Mouse (Mus musculus) heart, embryonic 16.5 days (tissue): ENCODE data around the gene Runx1. TPM values are rescaled to one million over a fixed set of nuclear protein-coding genes. Genes with fewer than 3 reads are reported as not detected.

Experiments used
- ATAC-seq: fragments of 200-750 bp; cut with Nextera tagmentation; replicated peaks from 2 replicates; pipeline ENCODE4 v1.8.0; 2017; ENCODE audit warnings: moderate number of reproducible peaks; ENCODE audit not compliant: insufficient read depth, low FRiP score; ENCODE audit errors: extremely low read depth
- H3K27ac ChIP-seq: fragments of 300-500 bp; sonication (generic); 2 replicates; pipeline ENCODE4 v1.5.1; 2014; ENCODE audit warnings: mild to moderate bottlenecking, low read length, control low read depth, moderate library complexity
- H3K27me3 ChIP-seq: fragments of 300-500 bp; sonication (generic); 2 replicates; pipeline ENCODE4 v1.6.1; 2014; ENCODE audit warnings: low read length, mixed read lengths; ENCODE audit not compliant: control insufficient read depth, insufficient read depth
- H3K36me3 ChIP-seq: fragments of 300-500 bp; sonication (generic); 2 replicates; pipeline ENCODE4 v1.6.1; 2014; ENCODE audit not compliant: control insufficient read depth, insufficient read depth
- H3K4me1 ChIP-seq: fragments of 300-500 bp; sonication (generic); 2 replicates; pipeline ENCODE4 v1.6.1; 2014; ENCODE audit warnings: low read length, mixed read lengths; ENCODE audit not compliant: control insufficient read depth, insufficient read depth
- H3K4me2 ChIP-seq: fragments of 300-500 bp; sonication (generic); 2 replicates; pipeline ENCODE4 v1.6.1; 2014; ENCODE audit warnings: low read depth, mild to moderate bottlenecking, control low read depth, low read length
- H3K4me3 ChIP-seq: fragments of 300-500 bp; sonication (generic); 2 replicates; pipeline ENCODE4 v1.5.1; 2014; ENCODE audit warnings: mild to moderate bottlenecking, control low read depth, low read length
- H3K9ac ChIP-seq: fragments of 300-500 bp; sonication (generic); 2 replicates; pipeline ENCODE4 v1.6.1; 2014; ENCODE audit warnings: low read length, control low read depth
- H3K9me3 ChIP-seq: fragments of 300-500 bp; sonication (generic); replicated peaks from 2 replicates; pipeline ENCODE4 v1.6.1; 2016; ENCODE audit warnings: low read length; ENCODE audit not compliant: control insufficient read depth
- WGBS: fragments of 180-500 bp; shearing (Covaris S2); extraction: QIAGEN DNeasy Blood & Tissue Kit; methylation state at CpG from one replicate; pipeline ENCODE4 v1.1.7; 2014; 5-methylcytosine and 5-hydroxymethylcytosine counted together
- polyA plus RNA-seq: library from polyadenylated mRNA; unstranded; fragments of >200 nt; fragmentation: Nextera tagmentation; extraction: Ambion mirVana; gene quantifications from 2 replicates; pipeline ENCODE4 v1.2.1, GENCODE M21; 2015

The Runx1 gene
- polyA plus RNA-seq, 1 experiment from 2014 or later, result 11.0 TPM

DNA sequence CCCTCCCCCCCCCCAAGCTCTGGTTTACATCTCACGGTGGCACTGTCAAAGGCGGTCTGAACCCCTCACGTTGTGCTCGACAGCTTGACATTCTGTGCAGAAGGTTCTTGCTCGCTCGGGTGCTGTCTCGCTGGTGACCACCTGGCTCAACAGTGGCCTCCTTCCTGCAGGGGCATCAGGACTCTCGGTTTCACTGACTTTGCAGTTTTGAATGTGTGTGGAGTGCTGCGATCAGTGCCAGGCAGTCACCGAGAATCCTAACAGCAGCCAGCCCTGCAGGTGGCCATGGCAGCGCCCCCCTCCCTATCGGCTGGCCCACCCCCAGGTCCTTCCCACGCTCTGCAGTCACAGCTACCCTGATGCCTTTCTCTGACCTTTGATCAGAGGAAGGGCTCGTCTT, 4.5 kb upstream of the Runx1 start:
- Histone ChIP-seq H3K36me3 (no peaks in the 10 kb centered on the region), H3K27me3 (peaks cover 42% of the 10 kb centered on the region), H3K4me3 (no peak overlapping the region), H3K9ac (no peak overlapping the region), H3K4me2 (0 out of 2 replicates have a peak overlapping the region, but pooled peaks have one; percentile 2), H3K9me3 (no peaks in the 10 kb centered on the region), H3K27ac (no peak overlapping the region), H3K4me1 (no peaks in the 10 kb centered on the region)
- 32% methylated on average over 14 of the region's 14 CpGs for WGBS
- ATAC-seq, result no peak

DNA sequence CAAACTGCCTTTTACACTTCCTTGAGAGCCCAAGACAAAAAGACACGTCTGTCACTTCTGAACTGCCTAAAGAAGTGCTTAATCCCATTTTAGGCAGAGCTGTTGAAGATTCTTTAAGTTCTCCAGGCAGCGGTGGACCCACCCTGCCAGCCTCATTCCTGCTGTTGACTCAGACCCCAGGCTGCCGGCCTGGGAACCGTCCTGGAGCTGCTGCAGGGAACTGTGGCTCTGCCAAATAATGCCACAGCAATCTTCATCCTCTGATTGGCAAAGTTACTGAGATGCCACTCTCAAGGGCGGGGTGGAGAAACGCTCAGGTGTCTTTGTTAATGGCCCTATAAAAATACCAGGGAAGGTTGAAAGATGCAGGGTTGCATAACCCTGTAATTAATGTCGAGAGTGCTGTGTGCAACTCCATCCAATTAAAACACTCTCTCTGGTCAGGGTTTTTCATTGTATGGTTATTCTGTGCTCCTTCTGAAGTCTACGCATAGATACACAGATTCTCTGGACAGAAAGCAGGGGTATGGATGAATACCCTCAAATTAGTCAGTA, 2.4 kb upstream of the Runx1 start:
- ATAC-seq, result no peak
- no peak overlapping the region for H3K4me3 ChIP-seq
- no peak overlapping the region for H3K4me2 ChIP-seq
- no peaks in the 10 kb centered on the region for H3K9me3 ChIP-seq
- H3K36me3 ChIP-seq, result no peaks in the 10 kb centered on the region
- H3K9ac ChIP-seq, result no peak overlapping the region
- 52% methylated on average over 8 of the region's 8 CpGs for WGBS
- peaks cover 2% of the 10 kb centered on the region; the same call in 1 of the 2 replicates for H3K4me1 ChIP-seq
- no peak overlapping the region for H3K27ac ChIP-seq
- peaks cover 50% of the 10 kb centered on the region for H3K27me3 ChIP-seq

DNA sequence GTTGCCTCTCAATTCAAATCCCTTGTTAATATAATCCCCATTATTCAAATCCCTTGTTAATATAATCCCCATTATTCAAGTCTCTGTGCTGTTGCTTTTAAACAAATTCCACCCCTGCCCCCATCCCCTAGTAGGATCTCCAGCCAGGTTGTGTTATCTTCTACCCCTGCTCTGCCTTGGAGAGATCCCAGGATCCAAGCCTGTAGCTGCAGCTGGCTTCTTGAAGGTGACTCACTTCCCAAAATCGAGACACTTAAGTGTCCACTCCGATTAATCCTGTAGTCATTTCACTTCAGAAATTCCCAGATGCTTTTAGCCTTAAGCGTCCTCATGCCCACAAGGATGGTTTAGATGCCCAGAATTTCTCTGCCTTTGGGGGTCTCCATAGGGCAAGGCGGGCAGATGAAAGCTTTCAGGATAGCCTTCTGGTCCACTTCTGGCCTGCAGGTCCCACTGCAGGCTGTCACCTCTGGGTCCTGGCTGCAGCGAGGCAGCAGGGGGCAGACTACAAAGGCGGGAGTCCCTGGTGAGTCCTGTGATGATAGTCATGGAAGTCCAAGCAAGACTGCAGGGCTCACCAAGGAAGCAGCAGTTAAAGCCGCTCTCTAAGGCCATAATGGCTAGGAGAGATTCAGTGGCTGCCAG, 1.8 kb upstream of the Runx1 start:
- H3K4me2 ChIP-seq, result no peak overlapping the region
- no peak overlapping the region for H3K27ac ChIP-seq
- 55% methylated on average over 7 of the region's 7 CpGs for WGBS
- H3K4me3 ChIP-seq, result no peak overlapping the region
- ATAC-seq, result no peak
- no peaks in the 10 kb centered on the region for H3K9me3 ChIP-seq
- H3K36me3 ChIP-seq, result no peaks in the 10 kb centered on the region
- no peak overlapping the region for H3K9ac ChIP-seq
- peaks cover 45% of the 10 kb centered on the region for H3K27me3 ChIP-seq
- peaks cover 6% of the 10 kb centered on the region for H3K4me1 ChIP-seq

DNA sequence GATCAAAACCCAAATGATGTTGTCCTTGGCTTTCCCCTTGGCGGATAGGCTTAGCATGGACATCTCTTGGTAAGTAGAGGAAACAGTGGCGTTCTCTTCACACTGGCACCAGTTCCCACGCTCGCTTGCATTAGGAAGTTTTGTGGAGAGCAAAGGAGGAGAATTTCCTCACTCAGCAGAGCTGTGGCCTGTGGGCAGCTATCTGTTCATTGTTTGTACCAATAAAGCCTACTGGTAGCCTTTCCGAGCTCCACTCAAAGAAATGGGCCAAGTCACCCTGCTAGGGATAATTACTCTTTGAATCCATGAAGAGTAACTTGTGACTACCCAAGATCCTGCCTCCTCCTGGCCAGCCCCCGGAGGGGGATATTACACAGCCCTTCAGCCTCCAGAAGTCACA, 734 bp upstream of the Runx1 start:
- no peak overlapping the region for H3K9ac ChIP-seq
- peaks cover 41% of the 10 kb centered on the region for H3K27me3 ChIP-seq
- H3K4me1 ChIP-seq, result peaks cover 12% of the 10 kb centered on the region
- no peak for ATAC-seq
- H3K9me3 ChIP-seq, result no peaks in the 10 kb centered on the region
- 86% methylated on average over 6 of the region's 6 CpGs for WGBS
- no peak overlapping the region for H3K4me3 ChIP-seq
- H3K27ac ChIP-seq, result no peak overlapping the region
- H3K4me2 ChIP-seq, result peak overlapping the region; percentile 36
- no peaks in the 10 kb centered on the region for H3K36me3 ChIP-seq

DNA sequence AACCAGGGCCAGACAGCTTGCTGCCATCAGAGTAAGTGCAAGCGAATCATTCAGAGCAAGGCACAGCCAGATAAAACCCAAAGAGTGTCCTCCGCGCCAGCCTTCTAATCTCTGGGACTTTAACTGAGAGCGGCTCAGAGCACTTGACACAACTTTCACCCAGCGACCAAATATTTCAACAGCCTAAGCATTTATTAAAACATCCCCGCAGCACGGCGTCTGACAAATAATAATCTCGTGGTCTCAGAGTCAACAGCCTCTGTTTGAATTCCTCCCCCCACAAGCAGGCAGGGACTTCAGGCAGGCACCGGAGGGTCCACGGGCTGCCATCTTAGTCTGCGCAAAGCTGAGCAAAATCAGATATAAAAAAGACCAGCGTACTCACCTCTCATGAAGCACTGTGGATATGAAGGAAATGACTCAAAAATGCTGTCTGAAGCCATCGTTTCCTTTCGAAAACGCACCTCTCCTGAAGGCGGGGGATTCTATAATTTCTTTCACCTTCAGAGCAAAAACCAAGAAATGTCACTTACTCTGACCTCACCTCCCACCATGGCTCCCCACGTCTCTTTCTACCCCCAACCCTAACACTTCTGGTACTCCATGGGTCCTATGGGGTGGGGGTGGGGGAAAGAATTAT, 625 bp downstream of the Runx1 start:
- Histone ChIP-seq H3K4me1 (peaks cover 12% of the 10 kb centered on the region), H3K36me3 (no peaks in the 10 kb centered on the region), H3K27me3 (peaks cover 38% of the 10 kb centered on the region), H3K9ac (peak overlapping the region; percentile 47), H3K4me2 (0 out of 2 replicates have a peak overlapping the region, but pooled peaks have one; percentile 23), H3K4me3 (peak overlapping the region; percentile 47), H3K27ac (peak overlapping the region; percentile 32), H3K9me3 (no peaks in the 10 kb centered on the region)
- no peak for ATAC-seq
- WGBS, result 52% methylated on average over 18 of the region's 18 CpGs

DNA sequence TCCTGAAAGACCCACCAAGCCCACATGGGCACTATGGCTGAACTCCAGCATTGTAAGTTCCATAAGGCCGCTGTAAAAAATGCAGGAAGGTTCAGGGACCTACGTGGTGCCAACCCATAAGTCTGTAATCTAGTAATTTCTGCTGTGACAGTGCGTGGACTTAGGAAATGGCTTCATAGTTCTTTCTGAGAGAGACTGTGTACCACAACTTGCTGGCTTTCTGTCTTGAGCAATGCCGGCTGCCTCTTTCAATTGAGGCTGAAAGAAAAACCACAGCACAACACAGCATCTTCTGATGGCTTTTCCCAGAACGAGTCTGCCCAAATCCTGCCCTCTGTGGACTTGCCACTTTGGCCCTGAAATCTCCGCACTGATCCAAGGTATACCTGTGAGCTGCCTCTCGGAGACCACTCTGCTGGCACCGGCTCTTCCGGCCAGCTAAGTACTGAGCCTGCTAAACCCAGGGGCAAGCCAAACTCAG, 1.2 kb downstream of the Runx1 start:
- peaks cover 12% of the 10 kb centered on the region for H3K4me1 ChIP-seq
- H3K4me3 ChIP-seq, result peak overlapping the region; percentile 47
- H3K4me2 ChIP-seq, result peak overlapping the region; percentile 23; the same call in 1 of the 2 replicates
- peak overlapping the region; percentile 47 for H3K9ac ChIP-seq
- no peaks in the 10 kb centered on the region for H3K36me3 ChIP-seq
- no peak for ATAC-seq
- 69% methylated on average over 9 of the region's 9 CpGs for WGBS
- peaks cover 43% of the 10 kb centered on the region for H3K27me3 ChIP-seq
- H3K9me3 ChIP-seq, result no peaks in the 10 kb centered on the region
- H3K27ac ChIP-seq, result peak overlapping the region; percentile 32

DNA sequence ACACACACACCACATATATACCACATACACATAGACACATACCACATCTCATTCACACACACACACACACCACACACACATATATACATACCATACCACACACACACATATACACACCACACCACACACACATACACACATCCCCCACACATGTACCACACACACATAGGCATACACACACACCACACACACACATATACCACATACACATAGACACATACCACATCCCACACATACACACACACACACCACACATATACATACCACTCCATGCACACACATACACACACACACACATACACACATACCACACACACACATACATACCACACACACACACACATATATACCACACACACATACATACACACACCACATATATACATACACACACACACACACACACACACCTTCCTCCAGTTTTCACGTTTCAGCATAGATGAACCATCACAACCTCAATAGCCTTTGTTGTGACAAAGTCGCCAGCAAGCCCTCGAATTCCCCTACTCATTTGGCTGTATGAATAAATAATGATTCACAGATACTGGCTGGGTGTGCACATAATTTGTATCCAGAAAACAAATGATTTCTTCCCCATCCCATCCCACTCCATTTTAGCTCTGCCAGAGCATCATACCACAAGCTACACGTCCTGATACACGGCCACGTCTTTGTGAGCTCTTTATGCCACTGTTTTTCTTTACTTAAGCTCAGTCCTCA, 1.8 kb downstream of the Runx1 start:
- peaks cover 12% of the 10 kb centered on the region for H3K4me1 ChIP-seq
- peak overlapping the region; percentile 47; the same call in 1 of the 2 replicates for H3K9ac ChIP-seq
- no peak for ATAC-seq
- peak overlapping the region; percentile 47 for H3K4me3 ChIP-seq
- H3K27me3 ChIP-seq, result peaks cover 45% of the 10 kb centered on the region
- 73% methylated on average over 6 of the region's 6 CpGs for WGBS
- H3K4me2 ChIP-seq, result peak overlapping the region; percentile 23; the same call in 1 of the 2 replicates
- no peaks in the 10 kb centered on the region for H3K9me3 ChIP-seq
- H3K36me3 ChIP-seq, result no peaks in the 10 kb centered on the region
- peak overlapping the region; percentile 32; the same call in 1 of the 2 replicates for H3K27ac ChIP-seq

DNA sequence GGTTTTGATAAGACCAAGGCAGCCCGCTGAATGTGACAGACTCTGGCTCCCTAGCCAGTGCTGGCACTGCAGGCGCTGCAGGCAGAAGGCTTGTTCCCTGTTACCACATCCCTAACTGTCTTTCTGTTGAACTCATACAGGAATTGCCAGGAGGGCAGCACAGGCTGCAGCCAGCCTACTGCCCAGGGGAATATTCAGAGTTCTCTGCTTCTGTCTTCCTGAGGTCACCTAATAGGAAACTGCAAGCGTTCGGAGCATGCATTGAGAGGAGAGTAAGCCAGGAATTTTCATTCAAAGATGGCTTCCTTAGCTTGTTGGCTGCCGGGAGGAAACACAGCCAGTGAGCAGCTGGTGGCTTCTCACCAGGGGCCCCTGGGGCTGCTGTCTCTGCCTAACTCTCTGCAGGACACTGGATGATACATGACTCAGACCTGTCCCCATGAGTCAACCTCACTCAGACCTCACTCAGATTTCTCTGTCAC, 2.5 kb downstream of the Runx1 start:
- Histone ChIP-seq H3K9me3 (no peaks in the 10 kb centered on the region), H3K4me2 (peak overlapping the region; percentile 17), H3K27ac (peak overlapping the region; percentile 42), H3K4me3 (peak overlapping the region; percentile 33), H3K9ac (peak overlapping the region; percentile 29; the same call in 1 of the 2 replicates), H3K27me3 (peaks cover 46% of the 10 kb centered on the region), H3K36me3 (no peaks in the 10 kb centered on the region), H3K4me1 (peaks cover 12% of the 10 kb centered on the region)
- 23% methylated on average over 5 of the region's 5 CpGs for WGBS
- no peak for ATAC-seq
